8 mouse cellular contexts compared by ENCODE assay signal in genomic region chr10:110931161-110931912, GRCm38 (mm10). TPM values are rescaled to one million over a fixed set of nuclear protein-coding genes. Genes with fewer than 3 reads are reported as not detected.
A peak's percentile ranks its signal among the peaks of the same experiment; 100 is the strongest.
DNase-seq lines count a peak whose midpoint lies in the region; ATAC-seq and TF ChIP-seq lines count a peak whose summit lies in the region.

No protein-coding gene starts in this region.

- H3K4me2 ChIP-seq in liver, embryonic 13.5 days, result peak overlapping the region; percentile 54
- H3K4me2 ChIP-seq in stomach, embryonic 16.5 days (ENCODE audit: low read depth, low read length), result peak overlapping the region; percentile 26; the same call in 1 of the 2 replicates

- WGBS in liver, embryonic 13.5 days (ENCODE audit: insufficient replicate concordance), result 61% methylated on average over 13 of the region's 13 CpGs
- 71% methylated on average over 13 of the region's 13 CpGs for WGBS in stomach, embryonic 16.5 days

- ATAC-seq in liver, embryonic 13.5 days (ENCODE audit: low read depth), result no peak
- no peak for ATAC-seq in stomach, embryonic 16.5 days (ENCODE audit: insufficient read depth, low FRiP score)

- H3K9me3 ChIP-seq in liver, embryonic 13.5 days (replicated peaks), result no peaks in the 10 kb centered on the region
- H3K9me3 ChIP-seq in stomach, embryonic 16.5 days (replicated peaks; ENCODE audit: control insufficient read depth, low read length), result no peaks in the 10 kb centered on the region

- peak; percentile 65 to 79 for DNase-seq in cerebellum, postnatal 10 days
- no peak for DNase-seq in cerebellum, adult 11-12 months
- no peak for DNase-seq in testis, postnatal 14 days (ENCODE audit: low spot score)
- DNase-seq in liver, embryonic 13.5 days, result no peak
- DNase-seq in layer of hippocampus, postnatal 36 days, result no peak
- DNase-seq in cerebellum, adult 9-10 months, result no peak

- peak overlapping the region; percentile 68 for H3K27ac ChIP-seq in testis, adult 2 months (ENCODE audit: control insufficient read depth, insufficient read depth, low read depth, low read length)
- no peak overlapping the region for H3K27ac ChIP-seq in liver, embryonic 13.5 days
- 0 out of 2 replicates have a peak overlapping the region, but pooled peaks have one; percentile 15 for H3K27ac ChIP-seq in stomach, embryonic 16.5 days (ENCODE audit: low read length)

- TF ChIP-seq CTCF in testis, adult 2 months (IDR thresholded peaks at IDR 0.05; ENCODE audit: control insufficient read depth, insufficient read depth, insufficient replicate concordance, low read depth, low read length), result no peak

- no peak for TF ChIP-seq POLR2A in testis, adult 2 months (IDR thresholded peaks at IDR 0.05; ENCODE audit: control insufficient read depth, low read depth, low read length)

- H3K36me3 ChIP-seq in testis, adult 2 months (ENCODE audit: control insufficient read depth, insufficient read depth, low read length), result no peaks in the 10 kb centered on the region
- no peaks in the 10 kb centered on the region for H3K36me3 ChIP-seq in liver, embryonic 13.5 days
- H3K36me3 ChIP-seq in stomach, embryonic 16.5 days (ENCODE audit: control insufficient read depth, insufficient read depth, low read length), result no peaks in the 10 kb centered on the region

- H3K9ac ChIP-seq in liver, embryonic 13.5 days, result no peak overlapping the region; the same call in 1 of the 2 replicates
- H3K9ac ChIP-seq in stomach, embryonic 16.5 days (ENCODE audit: low read length), result peak overlapping the region; percentile 16; the same call in 1 of the 2 replicates

- H3K27me3 ChIP-seq in testis, adult 2 months (ENCODE audit: control insufficient read depth, insufficient read depth, low read length), result no peaks in the 10 kb centered on the region
- H3K27me3 ChIP-seq in liver, embryonic 13.5 days, result no peaks in the 10 kb centered on the region
- H3K27me3 ChIP-seq in stomach, embryonic 16.5 days (ENCODE audit: control insufficient read depth, insufficient read depth, low read length), result no peaks in the 10 kb centered on the region

- H3K4me1 ChIP-seq in testis, adult 2 months (ENCODE audit: control insufficient read depth, insufficient read depth, low read length), result peaks cover 14% of the 10 kb centered on the region
- H3K4me1 ChIP-seq in liver, embryonic 13.5 days (replicated peaks), result peaks cover 7% of the 10 kb centered on the region; the same call in 1 of the 2 replicates
- H3K4me1 ChIP-seq in stomach, embryonic 16.5 days (ENCODE audit: control insufficient read depth, insufficient read depth, low read length), result peaks cover 22% of the 10 kb centered on the region

- H3K4me3 ChIP-seq in testis, adult 2 months (ENCODE audit: control insufficient read depth, low read depth, low read length), result peak overlapping the region; percentile 76
- H3K4me3 ChIP-seq in liver, embryonic 13.5 days (replicated peaks), result peak overlapping the region; percentile 30
- 0 out of 2 replicates have a peak overlapping the region, but pooled peaks have one; percentile 5 for H3K4me3 ChIP-seq in stomach, embryonic 16.5 days (replicated peaks; ENCODE audit: low read length)

RNA-seq across cellular contexts. Expression of gene Csrp2, which starts 11.7 kb away (rescaled TPM):
- 37.4 and 40.3 TPM in 2 replicates for polyA plus RNA-seq in testis, adult 2 months (2012; rRNA removed)
- 19.7 and 21.6 TPM in 2 replicates for polyA plus RNA-seq in liver, embryonic 13.5 days (2015; fragmentation: Nextera tagmentation; extraction: Ambion mirVana)
- 208 and 209 TPM in 2 replicates for polyA plus RNA-seq in stomach, embryonic 16.5 days (2015; fragmentation: Nextera tagmentation; extraction: Ambion mirVana)
- 10 to 100 TPM; 24.7 to 26.1 TPM for total RNA-seq in layer of hippocampus, postnatal 36 days (2021)

Comparison
In these comparisons a context has a peak if more than half of its experiments do, and no peak if none do; other contexts are left out.
1. DNase-seq: peak in cerebellum, postnatal 10 days (2 of 2); none in cerebellum, adult 11-12 months (single experiment), testis, postnatal 14 days (single experiment), liver, embryonic 13.5 days (single experiment), layer of hippocampus, postnatal 36 days (0 of 2) and cerebellum, adult 9-10 months (single experiment).
2. H3K4me3 ChIP-seq: peak in every context shown above with its lines; median percentile 76 in testis, adult 2 months; 30 in liver, embryonic 13.5 days; 5 in stomach, embryonic 16.5 days.